Mouse (Mus musculus) thymus, adult 2 months (tissue): ENCODE results near the gene Vars. TPM values are rescaled to one million over a fixed set of nuclear protein-coding genes. Genes with fewer than 3 reads are reported as not detected.

ENCODE experiments used
- DNase-seq: peaks from one replicate; pipeline ENCODE4 v3.0.0; 2021
- H3K27ac ChIP-seq: fragments of 200-500 bp; 2 replicates; pipeline ENCODE4 v1.5.1; 2012; ENCODE audit warnings: low read length, control low read depth; ENCODE audit not compliant: control insufficient read depth, insufficient read depth
- H3K27me3 ChIP-seq: fragments of 200-500 bp; 2 replicates; pipeline ENCODE4 v1.6.1; 2012; ENCODE audit warnings: mild to moderate bottlenecking, low read length, moderate library complexity, mixed read lengths; ENCODE audit not compliant: control insufficient read depth, insufficient read depth
- H3K36me3 ChIP-seq: fragments of 200-500 bp; 2 replicates; pipeline ENCODE4 v1.6.1; 2012; ENCODE audit warnings: mild to moderate bottlenecking, low read length, moderate library complexity; ENCODE audit not compliant: control insufficient read depth, insufficient read depth
- H3K4me1 ChIP-seq: fragments of 200-500 bp; replicated peaks from 2 replicates; pipeline ENCODE4 v1.6.1; 2012; ENCODE audit warnings: low read length; ENCODE audit not compliant: control insufficient read depth, insufficient read depth
- H3K4me3 ChIP-seq: fragments of 200-500 bp; 2 replicates; pipeline ENCODE4 v1.5.1; 2012; ENCODE audit warnings: mild to moderate bottlenecking, low read length, control low read depth, moderate library complexity; ENCODE audit not compliant: control insufficient read depth, insufficient read depth
- CTCF ChIP-seq: fragments of 200-500 bp; IDR thresholded peaks from 2 replicates; pipeline ENCODE4 v1.5.1; 2012; ENCODE audit warnings: mild to moderate bottlenecking, control low read depth, low read length, moderate library complexity, borderline replicate concordance; ENCODE audit not compliant: control insufficient read depth, poor library complexity, insufficient read depth; ENCODE audit errors: extremely low read depth
- POLR2A ChIP-seq: fragments of 200-500 bp; IDR thresholded peaks from 2 replicates; pipeline ENCODE4 v1.6.1; 2012; ENCODE audit warnings: mild to moderate bottlenecking, low read length, control low read depth, moderate library complexity; ENCODE audit not compliant: control insufficient read depth, poor library complexity, insufficient read depth; ENCODE audit errors: extremely low read depth
- WGBS: fragments of 180-500 bp; shearing (Covaris S2); methylation state at CpG from one replicate; pipeline ENCODE4 v1.1.7; 2018; 5-methylcytosine and 5-hydroxymethylcytosine counted together
- polyA plus RNA-seq: library from polyadenylated mRNA; depleted of rRNA; stranded (reverse); fragments of >200 nt; gene quantifications from 2 replicates; pipeline ENCODE4 v1.2.3, GENCODE M21; 2012

The Vars gene
- polyA plus RNA-seq, 1 experiment, result 404 TPM

- no peak overlapping the region for H3K27ac ChIP-seq
- H3K4me3 ChIP-seq, result no peak overlapping the region
These were observed 44.4 kb downstream of the Vars start for GRCm38 (mm10) chr17:35044904-35045806.

GRCm38 (mm10) chr17:35045807-35046680 is 45.3 kb downstream of the Vars start:
- no peaks in the 10 kb centered on the region for H3K27me3 ChIP-seq
- TF ChIP-seq POLR2A, result no peak
- TF ChIP-seq CTCF, result no peak
- peaks cover 31% of the 10 kb centered on the region for H3K4me1 ChIP-seq
- DNase-seq, result no peak
- H3K27ac ChIP-seq, result peak overlapping the region; percentile 6; the same call in 1 of the 2 replicates
- no peaks in the 10 kb centered on the region for H3K36me3 ChIP-seq
- H3K4me3 ChIP-seq, result peak overlapping the region; percentile 54
- WGBS, result 3% methylated on average over 48 of the region's 48 CpGs

More at GRCm38 (mm10) chr17:35044904-35045806, 44.4 kb downstream of the Vars start:
- no peaks in the 10 kb centered on the region for H3K27me3 ChIP-seq
- peaks cover 31% of the 10 kb centered on the region for H3K4me1 ChIP-seq
- H3K36me3 ChIP-seq, result no peaks in the 10 kb centered on the region
- no peak for DNase-seq
- WGBS, result 77% methylated on average over 7 of the region's 7 CpGs
- TF ChIP-seq CTCF, result no peak
- no peak for TF ChIP-seq POLR2A

GRCm38 (mm10) chr17:35046681-35047455 is 46.1 kb downstream of the Vars start, which contains the start of gene Msh5:
Msh5 (minus strand) TSS chr17:35046745.
- H3K4me1 ChIP-seq, result peaks cover 32% of the 10 kb centered on the region
- no peaks in the 10 kb centered on the region for H3K27me3 ChIP-seq
- H3K36me3 ChIP-seq, result no peaks in the 10 kb centered on the region
- 2% methylated on average over 33 of the region's 33 CpGs for WGBS
- H3K27ac ChIP-seq, result peak within 1 kb of the TSS; percentile 100
- TF ChIP-seq POLR2A, result no peak; the same call in none of the 2 replicates
- no peak for TF ChIP-seq CTCF
- peak; percentile 97 for DNase-seq
- H3K4me3 ChIP-seq, result peak within 1 kb of the TSS; percentile 54

- no peak for DNase-seq
- 20% methylated on average over 1 of the region's 1 CpGs for WGBS
- no peak overlapping the region for H3K4me3 ChIP-seq
- peak overlapping the region; percentile 100 for H3K27ac ChIP-seq
- H3K27me3 ChIP-seq, result no peaks in the 10 kb centered on the region
- TF ChIP-seq CTCF (no peak), POLR2A (no peak)
- peaks cover 40% of the 10 kb centered on the region for H3K4me1 ChIP-seq
- peaks cover 3% of the 10 kb centered on the region for H3K36me3 ChIP-seq
These were observed 46.9 kb downstream of the Vars start for GRCm38 (mm10) chr17:35047688-35048087.

GRCm38 (mm10) chr17:35048149-35048931 is 47.6 kb downstream of the Vars start:
- DNase-seq, result peak; percentile 56
- TF ChIP-seq CTCF, result no peak
- no peak for TF ChIP-seq POLR2A

More at GRCm38 (mm10) chr17:35048149-35048931, 47.6 kb downstream of the Vars start:
- H3K27me3 ChIP-seq, result no peaks in the 10 kb centered on the region
- WGBS, result 2% methylated on average over 11 of the region's 11 CpGs
- peak overlapping the region; percentile 25 for H3K4me3 ChIP-seq
- H3K4me1 ChIP-seq, result peaks cover 44% of the 10 kb centered on the region
- H3K36me3 ChIP-seq, result peaks cover 10% of the 10 kb centered on the region
- peak overlapping the region; percentile 100 for H3K27ac ChIP-seq
